Mouse (Mus musculus) limb, embryonic 10.5 days (tissue): ENCODE measurements around the gene Calu. TPM values are rescaled to one million over a fixed set of nuclear protein-coding genes. Genes with fewer than 3 reads are reported as not detected.
A peak's percentile ranks its signal among the peaks of the same experiment; 100 is the strongest.

Experiments used
- DNase-seq: peaks from one replicate; pipeline ENCODE4 v3.0.0-alpha.2; 2017; ENCODE audit warnings: low spot score
- H3K27ac ChIP-seq: fragments of 300-500 bp; sonication (generic); 2 replicates; pipeline ENCODE4 v1.5.1; 2016; ENCODE audit warnings: mild to moderate bottlenecking
- H3K27me3 ChIP-seq: fragments of 300-500 bp; sonication (generic); 2 replicates; pipeline ENCODE4 v1.6.1; 2016; ENCODE audit warnings: low read depth, mild to moderate bottlenecking; ENCODE audit not compliant: poor library complexity, severe bottlenecking
- H3K36me3 ChIP-seq: fragments of 300-500 bp; sonication (generic); 2 replicates; pipeline ENCODE4 v1.6.1; 2016; ENCODE audit warnings: mild to moderate bottlenecking, moderate library complexity
- H3K4me1 ChIP-seq: fragments of 300-500 bp; sonication (generic); 2 replicates; pipeline ENCODE4 v1.6.1; 2016
- H3K4me3 ChIP-seq: fragments of 300-500 bp; sonication (generic); 2 replicates; pipeline ENCODE4 v1.5.1; 2016; ENCODE audit warnings: mild to moderate bottlenecking, moderate library complexity
- H3K9me3 ChIP-seq: fragments of 300-500 bp; sonication (generic); replicated peaks from 2 replicates; pipeline ENCODE4 v1.6.1; 2016; ENCODE audit warnings: mild to moderate bottlenecking
- WGBS: fragments of 180-500 bp; shearing (Covaris S2); methylation state at CpG from one replicate; pipeline ENCODE4 v1.1.7; 2016; 5-methylcytosine and 5-hydroxymethylcytosine counted together
- polyA plus RNA-seq: library from polyadenylated mRNA; unstranded; fragments of >200 nt; fragmentation: Nextera tagmentation; extraction: Ambion mirVana; gene quantifications from 2 replicates; pipeline ENCODE4 v1.2.1, GENCODE M21; 2016

The Calu gene
- polyA plus RNA-seq: 220 and 268 TPM in 2 replicates

- WGBS: under 1% methylated on average over 55 of the region's 55 CpGs
- H3K4me1 ChIP-seq: peaks cover 13% of the 10 kb centered on the region
- no peaks in the 10 kb centered on the region for H3K27me3 ChIP-seq
- DNase-seq: peak; percentile 100
- no peaks in the 10 kb centered on the region for H3K9me3 ChIP-seq
- peak within 1 kb of the TSS; percentile 89 for H3K27ac ChIP-seq
- no peaks in the 10 kb centered on the region; the same call in 1 of the 2 replicates for H3K36me3 ChIP-seq
- H3K4me3 ChIP-seq: peak within 1 kb of the TSS; percentile 94
These were observed at the start of gene Calu for GRCm38 (mm10) chr6:29347665-29348370. Calu (plus strand) TSS chr6:29348069.

GRCm38 (mm10) chr6:29299112-29299511 is 48.8 kb upstream of the Calu start:
- DNase-seq: no peak
- 80% methylated on average over 2 of the region's 2 CpGs for WGBS
- H3K27me3 ChIP-seq: no peaks in the 10 kb centered on the region
- no peaks in the 10 kb centered on the region for H3K36me3 ChIP-seq
- no peaks in the 10 kb centered on the region for H3K9me3 ChIP-seq
- no peak overlapping the region for H3K4me3 ChIP-seq
- no peak overlapping the region for H3K27ac ChIP-seq
- H3K4me1 ChIP-seq: no peaks in the 10 kb centered on the region

GRCm38 (mm10) chr6:29303251-29303650 is 44.6 kb upstream of the Calu start:
- no peak overlapping the region for H3K4me3 ChIP-seq

GRCm38 (mm10) chr6:29303726-29304125 is 44.1 kb upstream of the Calu start:
- Histone ChIP-seq H3K4me3 (no peak overlapping the region), H3K4me1 (no peaks in the 10 kb centered on the region), H3K27me3 (no peaks in the 10 kb centered on the region), H3K36me3 (no peaks in the 10 kb centered on the region), H3K9me3 (no peaks in the 10 kb centered on the region), H3K27ac (no peak overlapping the region)
- 54% methylated on average over 5 of the region's 5 CpGs for WGBS
- DNase-seq: no peak

More at GRCm38 (mm10) chr6:29303251-29303650, 44.6 kb upstream of the Calu start:
- Histone ChIP-seq H3K9me3 (no peaks in the 10 kb centered on the region), H3K27ac (no peak overlapping the region), H3K27me3 (no peaks in the 10 kb centered on the region), H3K36me3 (no peaks in the 10 kb centered on the region), H3K4me1 (no peaks in the 10 kb centered on the region)
- DNase-seq: no peak

GRCm38 (mm10) chr6:29305462-29305861 is 42.4 kb upstream of the Calu start:
- Histone ChIP-seq H3K27me3 (no peaks in the 10 kb centered on the region), H3K9me3 (no peaks in the 10 kb centered on the region), H3K4me3 (no peak overlapping the region), H3K36me3 (no peaks in the 10 kb centered on the region), H3K4me1 (no peaks in the 10 kb centered on the region), H3K27ac (no peak overlapping the region)
- 85% methylated on average over 4 of the region's 4 CpGs for WGBS
- no peak for DNase-seq

- H3K27me3 ChIP-seq: no peaks in the 10 kb centered on the region
- H3K27ac ChIP-seq: no peak overlapping the region
- WGBS: 88% methylated on average over 16 of the region's 16 CpGs
- no peaks in the 10 kb centered on the region for H3K4me1 ChIP-seq
- H3K36me3 ChIP-seq: no peaks in the 10 kb centered on the region
- H3K4me3 ChIP-seq: no peak overlapping the region
- DNase-seq: no peak
- no peaks in the 10 kb centered on the region for H3K9me3 ChIP-seq
These were observed 38.8 kb upstream of the Calu start for GRCm38 (mm10) chr6:29308846-29309605.

GRCm38 (mm10) chr6:29313690-29314202 is 34.1 kb upstream of the Calu start:
- no peak for DNase-seq

GRCm38 (mm10) chr6:29317286-29317685 is 30.6 kb upstream of the Calu start:
- WGBS: 79% methylated on average over 2 of the region's 2 CpGs
- no peak for DNase-seq
- Histone ChIP-seq H3K27ac (no peak overlapping the region), H3K27me3 (no peaks in the 10 kb centered on the region), H3K9me3 (no peaks in the 10 kb centered on the region), H3K36me3 (no peaks in the 10 kb centered on the region), H3K4me1 (no peaks in the 10 kb centered on the region), H3K4me3 (no peak overlapping the region)

More at GRCm38 (mm10) chr6:29313690-29314202, 34.1 kb upstream of the Calu start:
- H3K27ac ChIP-seq: no peak overlapping the region
- H3K9me3 ChIP-seq: no peaks in the 10 kb centered on the region
- 79% methylated on average over 14 of the region's 14 CpGs for WGBS
- no peaks in the 10 kb centered on the region for H3K27me3 ChIP-seq
- H3K4me3 ChIP-seq: no peak overlapping the region
- H3K4me1 ChIP-seq: no peaks in the 10 kb centered on the region
- H3K36me3 ChIP-seq: no peaks in the 10 kb centered on the region

GRCm38 (mm10) chr6:29317941-29318340 is 29.9 kb upstream of the Calu start:
- Histone ChIP-seq H3K4me1 (no peaks in the 10 kb centered on the region), H3K9me3 (no peaks in the 10 kb centered on the region), H3K27me3 (no peaks in the 10 kb centered on the region), H3K27ac (no peak overlapping the region), H3K4me3 (no peak overlapping the region), H3K36me3 (no peaks in the 10 kb centered on the region)
- DNase-seq: no peak
- 71% methylated on average over 3 of the region's 3 CpGs for WGBS

GRCm38 (mm10) chr6:29318879-29319278 is 29.0 kb upstream of the Calu start, which contains the start of gene Fam71f1:
Fam71f1 (plus strand) TSS chr6:29319140.
- no peak for DNase-seq
- H3K27ac ChIP-seq: no peak within 1 kb of the TSS
- 66% methylated on average over 5 of the region's 5 CpGs for WGBS

GRCm38 (mm10) chr6:29321586-29321985 is 26.3 kb upstream of the Calu start:
- no peaks in the 10 kb centered on the region for H3K27me3 ChIP-seq
- no peaks in the 10 kb centered on the region for H3K4me1 ChIP-seq
- no peak overlapping the region for H3K4me3 ChIP-seq
- 81% methylated on average over 6 of the region's 6 CpGs for WGBS
- DNase-seq: no peak
- no peak overlapping the region for H3K27ac ChIP-seq
- no peaks in the 10 kb centered on the region for H3K36me3 ChIP-seq
- no peaks in the 10 kb centered on the region for H3K9me3 ChIP-seq

More at GRCm38 (mm10) chr6:29318879-29319278, 29.0 kb upstream of the Calu start, which contains the start of gene Fam71f1:
- no peaks in the 10 kb centered on the region for H3K27me3 ChIP-seq
- H3K4me3 ChIP-seq: no peak within 1 kb of the TSS
- H3K4me1 ChIP-seq: no peaks in the 10 kb centered on the region
- no peaks in the 10 kb centered on the region for H3K36me3 ChIP-seq
- H3K9me3 ChIP-seq: no peaks in the 10 kb centered on the region

- no peaks in the 10 kb centered on the region for H3K36me3 ChIP-seq
- no peak overlapping the region for H3K4me3 ChIP-seq
- H3K27me3 ChIP-seq: no peaks in the 10 kb centered on the region
- WGBS: 92% methylated on average over 7 of the region's 7 CpGs
- no peak overlapping the region for H3K27ac ChIP-seq
- no peak for DNase-seq
- no peaks in the 10 kb centered on the region for H3K4me1 ChIP-seq
- no peaks in the 10 kb centered on the region for H3K9me3 ChIP-seq
These were observed 25.7 kb upstream of the Calu start for GRCm38 (mm10) chr6:29322147-29322546.

GRCm38 (mm10) chr6:29322735-29323134 is 25.1 kb upstream of the Calu start:
- Histone ChIP-seq H3K4me3 (no peak overlapping the region), H3K36me3 (no peaks in the 10 kb centered on the region), H3K27ac (no peak overlapping the region), H3K4me1 (no peaks in the 10 kb centered on the region), H3K27me3 (no peaks in the 10 kb centered on the region), H3K9me3 (no peaks in the 10 kb centered on the region)
- DNase-seq: no peak
- 84% methylated on average over 4 of the region's 4 CpGs for WGBS
